Mouse (Mus musculus) neural tube, embryonic 14.5 days (tissue): ENCODE results near the gene C8a. TPM values are rescaled to one million over a fixed set of nuclear protein-coding genes. Genes with fewer than 3 reads are reported as not detected.

ENCODE experiments used
- ATAC-seq: fragments of 200-750 bp; cut with Nextera tagmentation; 2 replicates; pipeline ENCODE4 v1.8.0; 2017; ENCODE audit warnings: low read depth, mild to moderate bottlenecking, moderate TSS enrichment, moderate library complexity
- H3K27ac ChIP-seq: fragments of 300-500 bp; sonication (generic); 2 replicates; pipeline ENCODE4 v1.5.1; 2014; ENCODE audit warnings: low read depth, mild to moderate bottlenecking, control low read depth, low read length, moderate library complexity, mixed read lengths
- H3K27me3 ChIP-seq: fragments of 300-500 bp; sonication (generic); 2 replicates; pipeline ENCODE4 v1.6.1; 2014; ENCODE audit warnings: low read length; ENCODE audit not compliant: control insufficient read depth, insufficient read depth
- H3K36me3 ChIP-seq: fragments of 300-500 bp; sonication (generic); 2 replicates; pipeline ENCODE4 v1.6.1; 2014; ENCODE audit warnings: low read length, mixed read lengths; ENCODE audit not compliant: control insufficient read depth, insufficient read depth
- H3K4me1 ChIP-seq: fragments of 300-500 bp; sonication (generic); 2 replicates; pipeline ENCODE4 v1.6.1; 2014; ENCODE audit warnings: low read length; ENCODE audit not compliant: control insufficient read depth, insufficient read depth
- H3K4me2 ChIP-seq: fragments of 300-500 bp; sonication (generic); 2 replicates; pipeline ENCODE4 v1.6.1; 2014; ENCODE audit warnings: mild to moderate bottlenecking, low read depth, low read length, control low read depth
- H3K4me3 ChIP-seq: fragments of 300-500 bp; sonication (generic); 2 replicates; pipeline ENCODE4 v1.5.1; 2014; ENCODE audit warnings: low read depth, low read length, control low read depth, mixed read lengths
- H3K9ac ChIP-seq: fragments of 300-500 bp; sonication (generic); replicated peaks from 2 replicates; pipeline ENCODE4 v1.6.1; 2014; ENCODE audit warnings: low read depth, mild to moderate bottlenecking, control low read depth, low read length, mixed read lengths
- H3K9me3 ChIP-seq: fragments of 300-500 bp; sonication (generic); 2 replicates; pipeline ENCODE4 v1.6.1; 2016; ENCODE audit warnings: low read length; ENCODE audit not compliant: control insufficient read depth
- WGBS: fragments of 180-500 bp; shearing (Covaris S2); extraction: QIAGEN DNeasy Blood & Tissue Kit; methylation state at CpG from one replicate; pipeline ENCODE4 v1.1.7; 2014; 5-methylcytosine and 5-hydroxymethylcytosine counted together
- polyA plus RNA-seq: library from polyadenylated mRNA; unstranded; fragments of >200 nt; fragmentation: Nextera tagmentation; extraction: Ambion mirVana; gene quantifications from 2 replicates; pipeline ENCODE4 v1.2.1, GENCODE M21; 2014

C8a gene
- polyA plus RNA-seq, 1 experiment from 2014 or later, result not detected

DNA sequence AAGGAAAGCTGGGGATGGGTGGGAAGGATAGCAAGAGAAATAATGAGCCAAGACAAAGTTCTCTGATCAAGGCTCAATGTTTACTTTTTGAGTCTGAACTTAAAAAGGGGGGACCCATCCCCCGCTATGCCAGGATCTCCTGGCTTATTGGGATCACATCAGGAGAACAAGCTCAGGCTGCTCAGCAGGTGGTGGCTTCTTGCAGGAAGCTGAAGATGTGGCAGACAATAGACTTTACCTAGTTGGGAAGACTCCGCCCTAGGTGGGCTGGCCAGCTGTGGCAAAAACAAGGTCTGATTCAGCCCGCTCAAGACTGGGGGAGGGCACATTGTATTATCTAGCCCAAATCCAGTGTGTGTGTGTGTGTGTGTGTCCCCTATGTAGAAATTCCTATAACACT lies 74.6 kb downstream of the C8a start:
- H3K27me3 ChIP-seq, result no peaks in the 10 kb centered on the region
- 0 out of 2 replicates have a peak, but pooled peaks cover 2% of the 10 kb centered on the region for H3K4me1 ChIP-seq
- H3K27ac ChIP-seq, result no peak overlapping the region
- ATAC-seq, result no peak
- H3K9me3 ChIP-seq, result no peaks in the 10 kb centered on the region
- 92% methylated on average over 3 of the region's 3 CpGs for WGBS
- H3K4me3 ChIP-seq, result no peak overlapping the region
- no peak overlapping the region for H3K4me2 ChIP-seq
- no peak overlapping the region for H3K9ac ChIP-seq
- no peaks in the 10 kb centered on the region for H3K36me3 ChIP-seq

DNA sequence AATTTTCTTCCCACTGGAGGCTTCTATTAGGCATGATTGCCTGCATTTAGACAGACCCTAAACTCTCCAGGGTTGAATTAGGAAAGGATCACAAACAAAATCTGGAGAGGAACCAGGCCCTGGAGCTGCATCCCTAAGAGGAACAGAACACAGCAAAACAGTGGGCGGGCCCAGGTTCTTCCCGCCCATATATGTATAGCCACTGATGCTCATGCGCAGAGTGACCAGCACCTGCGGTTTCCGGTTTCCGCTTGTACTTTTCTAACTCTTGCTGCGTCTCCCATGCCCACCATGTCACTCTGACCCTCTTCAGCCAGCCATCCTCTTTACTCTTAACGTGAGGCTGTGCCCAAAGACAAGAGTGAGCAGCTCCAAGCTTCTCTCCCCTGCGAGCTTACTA lies 77.2 kb downstream of the C8a start:
- no peak for ATAC-seq
- Histone ChIP-seq H3K27me3 (no peaks in the 10 kb centered on the region), H3K36me3 (no peaks in the 10 kb centered on the region), H3K4me3 (no peak overlapping the region), H3K9ac (no peak overlapping the region), H3K4me2 (no peak overlapping the region), H3K9me3 (no peaks in the 10 kb centered on the region), H3K4me1 (no peaks in the 10 kb centered on the region), H3K27ac (no peak overlapping the region)
- WGBS, result 80% methylated on average over 9 of the region's 9 CpGs

DNA sequence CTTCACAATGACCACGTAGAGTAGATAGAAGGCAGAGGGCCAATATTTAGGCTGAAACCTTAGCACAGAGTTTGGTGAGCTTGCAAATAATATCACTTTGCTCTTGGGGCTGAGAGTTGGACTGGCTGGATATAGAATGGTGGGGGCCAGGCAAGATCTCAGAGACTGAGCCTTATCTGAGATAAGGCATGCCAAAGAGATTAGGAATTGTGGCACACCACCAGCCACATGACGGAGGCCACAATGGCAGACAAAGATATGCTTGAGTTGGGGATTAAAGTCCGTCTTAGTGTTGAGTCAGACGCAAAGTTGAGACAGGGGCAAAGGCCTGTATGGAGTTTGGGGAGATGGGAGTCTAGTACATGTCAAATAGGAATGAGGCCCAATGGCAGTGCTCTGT lies 84.1 kb downstream of the C8a start:
- Histone ChIP-seq H3K4me2 (no peak overlapping the region), H3K4me3 (no peak overlapping the region), H3K4me1 (no peaks in the 10 kb centered on the region), H3K36me3 (no peaks in the 10 kb centered on the region), H3K27ac (no peak overlapping the region), H3K27me3 (no peaks in the 10 kb centered on the region), H3K9me3 (no peaks in the 10 kb centered on the region), H3K9ac (no peak overlapping the region)
- no peak for ATAC-seq
- 96% methylated on average over 4 of the region's 4 CpGs for WGBS

DNA sequence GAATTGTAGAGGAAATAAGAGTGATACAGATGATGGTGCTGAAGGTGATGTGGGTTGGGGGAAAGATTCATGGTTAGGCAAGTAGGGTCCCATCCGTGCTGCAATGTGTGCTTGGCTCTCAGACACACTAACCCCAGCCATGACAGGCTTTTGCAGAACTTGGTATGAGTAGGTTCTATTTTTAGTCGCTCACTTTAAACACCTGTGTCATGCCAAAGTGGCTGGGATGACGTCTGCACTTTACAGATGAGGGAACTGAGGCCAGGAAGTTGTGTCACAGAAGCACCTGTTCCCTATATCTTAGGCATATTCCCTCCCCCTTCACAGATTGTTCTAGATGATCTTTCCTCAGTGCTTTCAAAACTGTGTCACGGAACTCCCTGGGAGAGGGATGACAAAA lies 93.9 kb downstream of the C8a start:
- 87% methylated on average over 4 of the region's 4 CpGs for WGBS
- Histone ChIP-seq H3K9me3 (no peaks in the 10 kb centered on the region), H3K4me1 (no peaks in the 10 kb centered on the region), H3K27ac (no peak overlapping the region), H3K4me2 (no peak overlapping the region), H3K4me3 (no peak overlapping the region), H3K27me3 (no peaks in the 10 kb centered on the region), H3K9ac (no peak overlapping the region), H3K36me3 (no peaks in the 10 kb centered on the region)
- no peak for ATAC-seq

DNA sequence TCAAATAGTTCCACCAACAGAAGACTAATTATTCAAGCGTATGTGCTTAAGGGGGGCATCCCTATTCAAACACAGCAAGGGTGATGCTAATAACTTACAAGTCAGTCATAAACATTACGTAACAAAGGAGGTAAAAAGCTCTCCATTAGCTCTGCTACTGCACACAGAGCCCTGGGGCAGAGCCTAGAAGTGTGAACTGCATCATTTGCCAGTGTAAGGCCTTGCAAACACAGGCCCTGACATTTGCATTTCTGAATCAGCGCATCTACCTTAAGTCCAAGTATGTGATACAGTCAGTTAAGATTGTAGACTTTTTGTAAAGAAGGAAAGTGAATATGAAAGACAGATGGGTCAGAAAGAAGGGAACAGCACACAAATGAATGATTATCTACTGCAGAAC lies 94.8 kb downstream of the C8a start:
- 72% methylated on average over 3 of the region's 3 CpGs for WGBS
- no peaks in the 10 kb centered on the region for H3K4me1 ChIP-seq
- no peak overlapping the region for H3K4me2 ChIP-seq
- no peak overlapping the region for H3K27ac ChIP-seq
- no peaks in the 10 kb centered on the region for H3K9me3 ChIP-seq
- no peaks in the 10 kb centered on the region for H3K27me3 ChIP-seq
- H3K9ac ChIP-seq, result no peak overlapping the region
- no peaks in the 10 kb centered on the region for H3K36me3 ChIP-seq
- no peak overlapping the region for H3K4me3 ChIP-seq
- ATAC-seq, result no peak

DNA sequence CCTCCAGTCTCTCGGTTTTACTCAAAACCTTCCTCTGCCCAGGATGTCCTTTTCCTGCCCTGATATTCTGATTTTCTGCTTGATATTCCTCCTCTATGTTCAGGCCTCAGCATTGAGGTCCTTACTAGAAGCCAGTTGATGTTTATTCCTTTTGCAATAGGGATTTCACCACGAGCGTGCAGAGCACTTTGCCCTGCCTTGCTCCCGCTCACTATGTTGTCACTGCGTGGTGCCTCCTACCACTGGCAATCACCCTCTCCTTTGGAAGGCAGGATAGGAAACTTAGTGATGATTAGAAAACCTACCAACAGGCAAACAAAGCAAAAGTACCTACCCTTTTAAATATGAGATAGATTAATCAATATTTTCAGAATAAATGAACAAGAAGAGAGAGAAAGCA lies 96.7 kb downstream of the C8a start:
- H3K27me3 ChIP-seq, result no peaks in the 10 kb centered on the region
- no peak overlapping the region for H3K4me2 ChIP-seq
- H3K4me1 ChIP-seq, result no peaks in the 10 kb centered on the region
- H3K27ac ChIP-seq, result no peak overlapping the region
- no peak for ATAC-seq
- H3K9me3 ChIP-seq, result no peaks in the 10 kb centered on the region
- H3K4me3 ChIP-seq, result no peak overlapping the region
- H3K36me3 ChIP-seq, result no peaks in the 10 kb centered on the region
- 87% methylated on average over 5 of the region's 5 CpGs for WGBS
- H3K9ac ChIP-seq, result no peak overlapping the region

DNA sequence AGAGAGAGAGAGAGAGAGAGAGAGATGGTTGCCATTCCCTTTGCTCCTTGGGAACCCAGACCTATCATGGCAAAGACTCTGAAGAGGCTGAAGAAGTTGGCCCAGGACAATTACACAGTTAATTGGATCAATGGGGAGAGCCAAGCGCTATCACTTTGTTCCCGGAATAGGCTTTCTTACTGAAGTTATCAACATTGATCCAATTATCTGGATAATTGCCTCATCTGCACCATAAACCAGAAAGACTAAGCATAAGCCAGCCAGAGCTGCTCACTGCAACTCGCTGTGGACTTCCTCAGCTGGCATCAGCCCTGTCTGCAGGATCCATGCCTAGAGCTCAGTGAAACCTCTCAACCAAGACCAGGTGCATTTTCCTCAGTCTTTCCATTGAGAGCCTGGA lies 100.6 kb downstream of the C8a start:
- 62% methylated on average over 3 of the region's 3 CpGs for WGBS
- ATAC-seq, result no peak

DNA sequence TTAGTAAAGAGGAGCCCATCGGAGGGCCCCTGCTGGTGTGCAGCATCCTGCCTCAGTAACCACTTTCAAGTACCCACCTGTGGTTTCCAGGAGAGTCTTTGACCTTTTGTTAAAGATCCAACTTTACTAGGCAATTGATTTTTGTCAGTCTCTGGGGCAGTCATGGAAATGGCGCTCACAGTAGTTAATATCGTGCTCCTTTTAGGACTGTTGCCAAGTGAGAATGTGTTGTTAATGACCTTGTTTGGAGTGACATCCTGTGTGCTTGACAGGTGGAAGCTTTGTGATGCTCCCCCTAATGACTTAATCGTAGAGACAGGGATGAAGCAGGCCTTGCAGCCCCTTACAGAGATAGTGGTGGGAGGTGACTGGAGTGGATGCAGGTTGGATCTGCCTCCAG lies 105.9 kb downstream of the C8a start:
- Histone ChIP-seq H3K4me2 (no peak overlapping the region), H3K36me3 (no peaks in the 10 kb centered on the region), H3K27me3 (no peaks in the 10 kb centered on the region), H3K4me1 (no peaks in the 10 kb centered on the region), H3K27ac (no peak overlapping the region), H3K9me3 (no peaks in the 10 kb centered on the region), H3K9ac (no peak overlapping the region), H3K4me3 (no peak overlapping the region)
- ATAC-seq, result no peak
- WGBS, result 50% methylated on average over 4 of the region's 4 CpGs

More for the DNA sequence above, 100.6 kb downstream of the C8a start:
- no peaks in the 10 kb centered on the region for H3K27me3 ChIP-seq
- no peak overlapping the region for H3K4me3 ChIP-seq
- H3K36me3 ChIP-seq, result no peaks in the 10 kb centered on the region
- H3K27ac ChIP-seq, result no peak overlapping the region
- no peak overlapping the region for H3K9ac ChIP-seq
- no peaks in the 10 kb centered on the region for H3K4me1 ChIP-seq
- no peaks in the 10 kb centered on the region for H3K9me3 ChIP-seq
- no peak overlapping the region for H3K4me2 ChIP-seq

DNA sequence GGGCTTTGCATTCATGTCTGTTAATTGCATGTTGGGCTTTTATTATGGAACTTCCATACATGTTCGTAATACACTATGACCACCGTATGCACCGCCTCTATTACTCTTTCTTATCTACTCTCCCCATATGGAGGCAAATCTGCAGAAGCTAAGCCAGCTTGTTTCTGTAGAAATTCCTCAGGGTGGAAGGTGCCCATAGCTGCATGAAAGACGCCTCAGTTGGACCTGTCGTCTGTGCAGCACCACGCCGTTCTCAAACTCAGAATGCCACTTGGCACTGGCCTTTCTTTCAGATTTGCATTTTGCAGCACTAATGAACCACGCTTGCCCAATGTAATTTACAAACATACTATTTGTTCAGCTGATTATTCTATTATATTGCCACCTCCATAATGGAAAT lies 106.6 kb downstream of the C8a start:
- H3K36me3 ChIP-seq, result no peaks in the 10 kb centered on the region
- H3K4me2 ChIP-seq, result no peak overlapping the region
- H3K4me3 ChIP-seq, result no peak overlapping the region
- 83% methylated on average over 8 of the region's 8 CpGs for WGBS
- H3K9me3 ChIP-seq, result no peaks in the 10 kb centered on the region
- H3K27me3 ChIP-seq, result no peaks in the 10 kb centered on the region
- ATAC-seq, result no peak
- no peak overlapping the region for H3K27ac ChIP-seq
- no peak overlapping the region for H3K9ac ChIP-seq
- H3K4me1 ChIP-seq, result no peaks in the 10 kb centered on the region

DNA sequence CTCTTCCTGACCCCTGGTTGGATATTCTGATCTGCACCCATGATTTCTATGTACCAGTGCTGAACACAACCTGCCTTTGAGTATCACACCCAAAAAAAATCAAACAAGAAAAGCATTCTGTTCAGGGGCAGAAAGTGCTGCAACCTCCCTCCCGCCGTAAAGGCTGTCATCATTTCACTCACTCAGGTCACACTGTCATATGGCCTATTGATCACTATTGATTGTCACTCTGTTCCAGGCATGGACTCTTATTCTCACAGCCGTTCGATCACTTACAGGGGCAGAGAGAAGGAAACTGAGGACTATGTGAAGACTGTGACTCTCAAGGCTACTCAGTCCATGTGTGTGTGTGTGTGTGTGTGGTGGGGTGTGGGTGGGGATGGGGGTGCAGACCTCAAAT lies 108.0 kb downstream of the C8a start:
- Histone ChIP-seq H3K4me2 (no peak overlapping the region), H3K9ac (no peak overlapping the region), H3K9me3 (no peaks in the 10 kb centered on the region), H3K4me3 (no peak overlapping the region), H3K27me3 (no peaks in the 10 kb centered on the region), H3K27ac (no peak overlapping the region), H3K4me1 (no peaks in the 10 kb centered on the region), H3K36me3 (no peaks in the 10 kb centered on the region)
- no peak for ATAC-seq
- 84% methylated on average over 4 of the region's 4 CpGs for WGBS
